Mouse (Mus musculus): ENCODE data around the gene Slc7a1.

Slc7a1 gene

GRCm38 (mm10) chr5:148369178-148369577, 30.5 kb downstream of the Slc7a1 start:
- DNase-seq (ENCODE audit: extremely low spot score), result no peak

GRCm38 (mm10) chr5:148367816-148368215, 31.9 kb downstream of the Slc7a1 start:
- DNase-seq (ENCODE audit: extremely low spot score), result no peak

- DNase-seq (ENCODE audit: extremely low spot score), result no peak
Measured at GRCm38 (mm10) chr5:148366455-148366854, 33.2 kb downstream of the Slc7a1 start.

- no peak for DNase-seq (ENCODE audit: extremely low spot score)
Measured at GRCm38 (mm10) chr5:148363441-148364113, 36.1 kb downstream of the Slc7a1 start.

- no peak for DNase-seq (ENCODE audit: extremely low spot score)
Measured at GRCm38 (mm10) chr5:148362296-148362695, 37.4 kb downstream of the Slc7a1 start.

- DNase-seq (ENCODE audit: extremely low spot score), result no peak
Measured at GRCm38 (mm10) chr5:148361759-148362010, 38.0 kb downstream of the Slc7a1 start.

GRCm38 (mm10) chr5:148360922-148361758, 38.6 kb downstream of the Slc7a1 start:
- DNase-seq (ENCODE audit: extremely low spot score), result peak; percentile 9

- DNase-seq (ENCODE audit: extremely low spot score), result no peak
Measured at GRCm38 (mm10) chr5:148359131-148359530, 40.6 kb downstream of the Slc7a1 start.

- no peak for DNase-seq (ENCODE audit: extremely low spot score)
Measured at GRCm38 (mm10) chr5:148357168-148357567, 42.5 kb downstream of the Slc7a1 start.

- DNase-seq (ENCODE audit: extremely low spot score), result no peak
Measured at GRCm38 (mm10) chr5:148355822-148356221, 43.9 kb downstream of the Slc7a1 start.

- no peak for DNase-seq (ENCODE audit: extremely low spot score)
Measured at GRCm38 (mm10) chr5:148354536-148354935, 45.2 kb downstream of the Slc7a1 start.

- DNase-seq (ENCODE audit: extremely low spot score), result no peak
Measured at GRCm38 (mm10) chr5:148353429-148353828, 46.3 kb downstream of the Slc7a1 start.

- no peak for DNase-seq (ENCODE audit: extremely low spot score)
Measured at GRCm38 (mm10) chr5:148349327-148350011, 50.2 kb downstream of the Slc7a1 start.

GRCm38 (mm10) chr5:148348153-148348552, 51.6 kb downstream of the Slc7a1 start:
- no peak for DNase-seq (ENCODE audit: extremely low spot score)

GRCm38 (mm10) chr5:148346543-148346942, 53.2 kb downstream of the Slc7a1 start:
- DNase-seq (ENCODE audit: extremely low spot score), result no peak

- no peak for DNase-seq (ENCODE audit: extremely low spot score)
Measured at GRCm38 (mm10) chr5:148344374-148344773, 55.3 kb downstream of the Slc7a1 start.

GRCm38 (mm10) chr5:148342061-148342741, 57.5 kb downstream of the Slc7a1 start:
- DNase-seq (ENCODE audit: extremely low spot score), result peak; percentile 54

- DNase-seq (ENCODE audit: extremely low spot score), result no peak
Measured at GRCm38 (mm10) chr5:148339126-148339525, 60.6 kb downstream of the Slc7a1 start.

- DNase-seq (ENCODE audit: extremely low spot score), result peak; percentile 64
Measured at GRCm38 (mm10) chr5:148332622-148332974, 67.1 kb downstream of the Slc7a1 start.

GRCm38 (mm10) chr5:148331926-148332621, 67.6 kb downstream of the Slc7a1 start:
- DNase-seq (ENCODE audit: extremely low spot score), result no peak

GRCm38 (mm10) chr5:148331229-148331776, 68.4 kb downstream of the Slc7a1 start:
- no peak for DNase-seq (ENCODE audit: extremely low spot score)

Measured in embryo, embryonic 9.5 days (tissue).